Mouse (Mus musculus) liver, embryonic 12.5 days (tissue): ENCODE results near the gene Fsd1. TPM values are rescaled to one million over a fixed set of nuclear protein-coding genes. Genes with fewer than 3 reads are reported as not detected.

Experiments
- ATAC-seq: fragments of 200-750 bp; cut with Nextera tagmentation; 2 replicates; pipeline ENCODE4 v1.8.0; 2017; ENCODE audit warnings: moderate number of reproducible peaks, mild to moderate bottlenecking, moderate library complexity
- H3K27ac ChIP-seq: fragments of 300-500 bp; sonication (generic); 2 replicates; pipeline ENCODE4 v1.5.1; 2016; ENCODE audit warnings: mild to moderate bottlenecking
- H3K27me3 ChIP-seq: fragments of 300-500 bp; sonication (generic); replicated peaks from 2 replicates; pipeline ENCODE4 v1.6.1; 2016; ENCODE audit warnings: mild to moderate bottlenecking, moderate library complexity
- H3K36me3 ChIP-seq: fragments of 300-500 bp; sonication (generic); 2 replicates; pipeline ENCODE4 v1.6.1; 2016; ENCODE audit warnings: mild to moderate bottlenecking, moderate library complexity
- H3K4me1 ChIP-seq: fragments of 300-500 bp; sonication (generic); 2 replicates; pipeline ENCODE4 v1.6.1; 2016
- H3K4me2 ChIP-seq: fragments of 300-500 bp; sonication (generic); 2 replicates; pipeline ENCODE4 v1.6.1; 2016; ENCODE audit warnings: mild to moderate bottlenecking, moderate library complexity
- H3K4me3 ChIP-seq: fragments of 300-500 bp; sonication (generic); 2 replicates; pipeline ENCODE4 v1.5.1; 2016; ENCODE audit warnings: mild to moderate bottlenecking, moderate library complexity
- H3K9ac ChIP-seq: fragments of 300-500 bp; sonication (generic); 2 replicates; pipeline ENCODE4 v1.6.1; 2016; ENCODE audit warnings: mild to moderate bottlenecking, moderate library complexity
- H3K9me3 ChIP-seq: fragments of 300-500 bp; sonication (generic); replicated peaks from 2 replicates; pipeline ENCODE4 v1.6.1; 2016; ENCODE audit warnings: mild to moderate bottlenecking, moderate library complexity
- WGBS: fragments of 180-500 bp; shearing (Covaris S2); methylation state at CpG from one replicate; pipeline ENCODE4 v1.1.7; 2016; ENCODE audit not compliant: insufficient replicate concordance; 5-methylcytosine and 5-hydroxymethylcytosine counted together
- polyA plus RNA-seq: library from polyadenylated mRNA; unstranded; fragments of >200 nt; fragmentation: Nextera tagmentation; extraction: Ambion mirVana; gene quantifications from 2 replicates; pipeline ENCODE4 v1.2.1, GENCODE M21; 2016

Fsd1 gene
- polyA plus RNA-seq, 1 experiment from 2014 or later: 2.3 TPM

DNA sequence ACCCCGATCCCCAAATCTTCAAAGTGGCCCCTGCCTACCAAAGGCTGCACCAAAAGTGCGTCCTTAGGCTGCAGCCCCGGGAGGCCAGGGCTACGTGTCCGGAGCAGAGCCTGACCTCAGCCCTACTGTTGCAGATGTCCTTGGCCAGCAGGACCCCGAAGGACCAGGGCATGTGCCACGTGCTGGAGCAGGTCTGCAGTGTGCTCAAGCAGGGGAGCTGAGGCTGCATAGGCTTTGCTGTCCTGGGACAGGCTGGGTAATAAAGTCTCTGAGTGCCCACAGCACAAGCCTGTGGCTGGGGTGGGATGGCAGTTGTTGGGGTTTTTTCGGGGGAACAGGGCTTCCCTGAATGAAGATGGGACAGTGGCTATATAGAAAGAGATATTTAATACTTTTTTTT lies 30.1 kb downstream of the Fsd1 start:
- no peak overlapping the region for H3K9ac ChIP-seq
- no peak overlapping the region for H3K27ac ChIP-seq
- no peaks in the 10 kb centered on the region for H3K27me3 ChIP-seq
- no peak overlapping the region for H3K4me2 ChIP-seq
- H3K4me1 ChIP-seq: 0 out of 2 replicates have a peak, but pooled peaks cover 1% of the 10 kb centered on the region
- 84% methylated on average over 8 of the region's 8 CpGs for WGBS
- no peak for ATAC-seq
- no peak overlapping the region for H3K4me3 ChIP-seq
- no peaks in the 10 kb centered on the region for H3K9me3 ChIP-seq
- H3K36me3 ChIP-seq: peaks cover 84% of the 10 kb centered on the region

DNA sequence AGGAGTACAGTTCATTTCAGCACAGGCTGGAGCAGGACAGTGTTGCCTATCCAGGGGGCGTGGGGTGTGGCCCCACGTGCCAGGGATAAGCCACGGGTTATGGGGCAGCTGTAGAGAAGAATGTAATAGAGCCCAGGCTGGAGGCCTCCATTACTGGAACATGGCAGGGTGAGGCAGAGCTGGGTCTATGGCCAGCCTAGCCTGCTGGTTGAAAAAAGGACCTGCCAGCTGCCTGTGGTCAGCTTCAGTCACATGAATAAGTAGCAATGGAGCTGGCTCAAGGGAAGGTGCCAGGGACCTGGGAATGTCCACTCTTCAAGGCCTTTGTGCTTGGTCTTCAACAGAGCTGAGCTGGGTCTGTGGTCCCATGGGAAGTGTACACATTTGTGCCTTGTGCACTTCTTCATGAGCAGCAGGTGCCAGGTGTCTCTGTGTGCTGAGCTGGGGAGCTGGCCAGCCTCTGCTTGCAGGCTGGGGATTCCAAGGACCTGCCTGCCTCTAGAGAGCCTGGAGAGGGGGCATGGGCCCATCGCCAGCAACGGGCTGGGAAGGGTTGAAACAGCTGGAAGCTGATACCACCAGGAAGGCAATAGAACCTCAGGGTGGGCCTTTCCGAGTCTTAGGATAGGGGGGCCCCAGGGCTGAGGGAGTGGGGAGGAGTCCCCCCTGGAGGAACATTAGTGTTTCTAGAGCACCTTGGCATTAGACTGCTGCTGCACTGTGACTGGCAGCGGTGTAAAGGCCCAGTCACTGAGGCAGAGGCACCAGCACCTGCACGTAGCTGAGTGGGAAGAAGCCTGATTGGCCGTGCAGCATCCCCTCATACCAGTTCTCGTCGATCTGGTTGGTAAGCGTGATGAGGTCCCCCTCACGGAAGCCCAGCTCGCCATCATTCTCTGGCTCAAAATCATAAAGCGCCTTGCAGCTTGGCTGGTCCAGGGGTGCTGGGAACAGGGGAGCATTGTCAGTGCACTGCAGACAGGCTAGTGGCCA lies 30.8 kb downstream of the Fsd1 start:
- Histone ChIP-seq H3K4me3 (no peak overlapping the region), H3K4me1 (peaks cover 8% of the 10 kb centered on the region), H3K4me2 (no peak overlapping the region), H3K36me3 (peaks cover 77% of the 10 kb centered on the region), H3K27me3 (no peaks in the 10 kb centered on the region), H3K9ac (no peak overlapping the region), H3K27ac (no peak overlapping the region), H3K9me3 (no peaks in the 10 kb centered on the region)
- ATAC-seq: no peak
- WGBS: 85% methylated on average over 15 of the region's 15 CpGs

DNA sequence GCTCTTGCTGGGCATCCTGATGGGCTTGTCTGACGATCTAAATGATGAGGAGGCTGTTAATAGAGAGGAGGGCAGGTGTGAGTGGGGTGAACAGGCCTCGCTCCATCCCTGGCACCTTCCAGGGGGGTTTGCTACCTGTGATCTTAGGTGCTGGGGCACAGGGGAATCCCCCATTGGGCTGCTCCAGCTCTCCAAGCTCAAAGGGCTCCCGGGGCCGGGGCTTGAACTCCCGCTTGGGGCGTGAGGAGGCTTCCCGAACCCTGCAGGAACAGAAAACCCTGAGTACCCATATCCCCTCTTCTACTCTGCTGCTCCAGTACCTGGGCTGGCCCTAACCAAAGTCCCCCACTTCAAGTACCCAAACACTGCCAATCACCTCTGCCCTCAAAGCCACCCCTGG lies 31.5 kb downstream of the Fsd1 start:
- Histone ChIP-seq H3K27me3 (no peaks in the 10 kb centered on the region), H3K27ac (no peak overlapping the region), H3K4me2 (no peak overlapping the region), H3K9ac (no peak overlapping the region), H3K36me3 (peaks cover 79% of the 10 kb centered on the region), H3K4me1 (peaks cover 16% of the 10 kb centered on the region), H3K4me3 (no peak overlapping the region), H3K9me3 (no peaks in the 10 kb centered on the region)
- ATAC-seq: no peak
- 86% methylated on average over 7 of the region's 7 CpGs for WGBS

DNA sequence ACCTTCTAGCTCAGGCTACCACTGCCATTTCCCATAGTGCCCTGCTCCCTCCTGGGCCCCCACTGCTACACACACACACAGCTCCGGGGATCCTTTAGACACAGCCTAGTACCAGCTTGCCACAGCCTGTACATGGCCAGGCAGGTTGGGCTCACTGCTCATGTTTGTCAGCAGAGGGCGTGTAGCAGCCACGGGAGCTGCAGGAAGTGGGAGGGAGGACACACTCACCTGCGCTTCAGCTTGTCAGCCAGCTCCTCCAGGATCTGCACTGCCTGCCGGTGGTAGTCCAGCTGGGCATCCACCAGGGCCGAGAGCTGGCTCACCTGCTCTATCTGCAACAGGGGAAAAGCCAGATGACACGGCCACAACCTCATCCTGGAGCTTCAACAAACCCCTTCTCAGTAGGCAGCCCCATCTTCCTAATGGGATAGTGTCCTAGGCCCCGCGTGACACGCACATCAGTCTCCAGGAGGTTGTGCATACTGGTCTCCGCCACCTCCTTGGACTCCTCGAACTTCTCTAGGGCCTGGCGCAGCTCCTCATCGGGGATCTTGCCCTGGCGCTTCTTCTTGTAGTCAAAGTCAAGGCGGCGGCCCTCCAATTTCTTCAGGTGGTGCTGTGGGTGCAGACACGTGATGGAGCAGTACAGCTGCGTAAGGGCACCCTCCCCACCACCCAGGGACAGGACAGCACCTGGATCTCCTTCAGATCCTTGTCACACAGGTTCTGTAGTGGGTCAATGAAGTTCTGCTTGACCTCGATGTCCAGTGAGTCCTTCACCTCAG lies 32.2 kb downstream of the Fsd1 start:
- Histone ChIP-seq H3K4me3 (no peak overlapping the region), H3K9me3 (no peaks in the 10 kb centered on the region), H3K27ac (no peak overlapping the region), H3K4me2 (no peak overlapping the region), H3K36me3 (peaks cover 78% of the 10 kb centered on the region), H3K27me3 (no peaks in the 10 kb centered on the region), H3K9ac (no peak overlapping the region), H3K4me1 (peaks cover 21% of the 10 kb centered on the region)
- ATAC-seq: 0 out of 2 replicates have a peak, but pooled peaks have one; percentile 15
- 75% methylated on average over 20 of the region's 20 CpGs for WGBS

DNA sequence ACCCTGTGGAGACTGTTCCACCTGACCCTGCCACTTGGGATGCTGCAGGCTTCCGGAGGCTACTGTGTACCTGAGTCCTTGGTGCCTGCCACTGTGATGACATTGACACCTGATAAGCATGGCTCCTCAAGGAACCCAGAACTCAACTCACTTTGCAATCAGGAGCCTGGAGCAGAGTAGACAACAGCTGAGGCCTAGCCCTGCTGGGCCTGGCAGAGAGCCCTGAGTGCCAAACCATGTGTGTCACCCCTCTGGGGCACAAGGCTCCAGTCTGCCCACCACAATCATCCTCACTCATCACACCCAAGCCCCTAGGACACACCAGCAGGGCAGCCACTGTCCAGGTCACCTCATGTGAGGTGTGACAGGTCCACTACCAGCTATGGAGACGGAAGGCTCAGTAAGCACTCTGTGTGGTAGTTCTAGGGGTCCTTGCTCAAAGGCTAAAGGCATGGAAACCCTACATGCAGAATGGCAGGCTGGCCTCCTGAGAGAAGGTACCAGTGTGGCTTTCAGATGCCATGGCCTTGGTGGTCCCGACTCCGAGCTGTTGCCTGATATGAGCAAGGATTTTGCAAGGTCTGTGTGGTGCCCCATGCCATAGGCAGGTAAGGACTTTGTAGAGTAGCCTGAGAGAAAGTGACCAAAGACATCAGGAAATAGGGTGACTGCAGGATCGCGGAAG lies 34.2 kb downstream of the Fsd1 start:
- Histone ChIP-seq H3K36me3 (peaks cover 73% of the 10 kb centered on the region), H3K27ac (no peak overlapping the region), H3K9ac (no peak overlapping the region), H3K9me3 (no peaks in the 10 kb centered on the region), H3K4me3 (no peak overlapping the region), H3K4me1 (peaks cover 42% of the 10 kb centered on the region), H3K27me3 (no peaks in the 10 kb centered on the region), H3K4me2 (no peak overlapping the region)
- 86% methylated on average over 6 of the region's 6 CpGs for WGBS
- no peak for ATAC-seq

DNA sequence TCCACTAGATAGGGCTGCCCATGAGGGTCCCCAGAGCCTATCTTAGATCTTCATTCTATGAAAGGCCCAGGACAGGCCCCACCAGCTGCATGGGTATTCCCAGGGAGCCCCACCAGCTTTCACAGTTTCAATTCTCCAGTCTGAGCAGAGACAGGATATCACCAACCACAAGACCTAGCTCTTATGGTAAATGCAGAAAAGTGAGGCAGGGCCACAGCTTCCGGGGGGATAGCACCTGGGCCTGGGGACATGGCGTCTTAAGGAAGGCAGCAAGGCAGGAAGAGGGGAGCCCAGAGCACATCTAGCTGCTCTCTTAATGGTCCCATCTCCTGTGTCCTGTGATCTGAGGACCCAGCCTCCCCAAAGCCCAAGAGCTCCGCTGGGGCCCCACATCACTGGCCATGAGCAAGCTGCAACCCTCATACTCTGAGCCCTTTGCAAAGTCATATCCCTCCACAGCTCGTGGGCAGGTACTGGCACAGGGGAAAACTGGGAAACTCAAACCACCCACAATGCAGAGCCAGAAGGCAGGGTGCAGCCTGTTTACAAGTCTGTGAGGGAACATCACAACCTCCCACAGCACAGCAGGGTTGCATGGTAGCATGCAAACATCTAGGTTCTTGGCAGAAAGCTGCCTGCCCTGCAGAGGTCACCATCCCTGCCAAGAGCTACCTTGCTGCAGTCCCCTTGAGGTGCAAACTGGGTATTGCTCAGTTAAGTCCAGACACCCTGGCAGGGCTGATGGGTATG lies 35.0 kb downstream of the Fsd1 start:
- Histone ChIP-seq H3K36me3 (peaks cover 72% of the 10 kb centered on the region), H3K4me2 (no peak overlapping the region), H3K4me1 (peaks cover 49% of the 10 kb centered on the region), H3K4me3 (no peak overlapping the region), H3K9me3 (no peaks in the 10 kb centered on the region), H3K9ac (no peak overlapping the region), H3K27me3 (no peaks in the 10 kb centered on the region), H3K27ac (no peak overlapping the region)
- WGBS: 64% methylated on average over 4 of the region's 4 CpGs
- no peak for ATAC-seq

DNA sequence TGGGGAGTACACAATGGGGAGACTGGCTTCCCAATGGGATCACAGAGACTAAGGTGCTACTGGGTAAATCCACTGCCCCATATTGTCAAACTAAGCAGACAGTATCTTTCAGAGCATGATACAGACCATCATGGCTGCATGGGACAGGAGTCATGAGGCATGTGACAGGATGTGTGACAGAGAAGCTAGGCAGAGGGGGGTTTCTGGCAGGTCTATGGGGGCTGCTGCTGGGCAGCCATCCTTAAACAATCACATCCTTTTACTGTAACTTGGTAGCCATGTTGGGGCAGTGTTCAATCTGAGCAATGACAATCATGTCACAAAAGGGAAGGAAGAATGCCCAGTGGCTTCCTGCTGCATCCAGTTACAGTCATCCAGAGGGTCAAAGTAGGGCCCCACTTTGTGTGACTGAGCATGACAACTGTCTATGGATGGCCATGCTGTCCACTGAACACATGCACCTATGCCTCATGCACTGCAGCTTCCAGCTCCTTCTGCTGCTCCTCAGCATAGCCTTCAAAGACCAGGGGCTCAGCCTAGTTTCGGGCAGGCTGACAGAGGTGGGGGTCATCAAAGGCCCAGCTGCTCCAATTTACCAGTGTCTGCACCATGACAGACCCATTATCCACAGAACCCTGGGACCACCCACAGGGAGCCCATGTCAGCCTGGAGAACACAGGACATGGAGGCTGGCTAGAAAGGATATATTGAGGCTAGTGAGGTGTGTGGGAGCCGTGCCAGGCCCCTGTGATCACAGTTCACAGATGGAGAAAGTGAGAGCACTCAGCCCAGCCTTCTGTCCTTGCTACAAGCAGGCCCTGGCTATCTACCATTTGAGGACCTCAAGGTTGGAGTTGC lies 36.1 kb downstream of the Fsd1 start:
- Histone ChIP-seq H3K9me3 (no peaks in the 10 kb centered on the region), H3K36me3 (peaks cover 70% of the 10 kb centered on the region), H3K27ac (no peak overlapping the region), H3K27me3 (no peaks in the 10 kb centered on the region), H3K4me2 (no peak overlapping the region), H3K9ac (no peak overlapping the region), H3K4me3 (no peak overlapping the region), H3K4me1 (peaks cover 59% of the 10 kb centered on the region)
- ATAC-seq: no peak
- WGBS: 80% methylated on average over 2 of the region's 2 CpGs

DNA sequence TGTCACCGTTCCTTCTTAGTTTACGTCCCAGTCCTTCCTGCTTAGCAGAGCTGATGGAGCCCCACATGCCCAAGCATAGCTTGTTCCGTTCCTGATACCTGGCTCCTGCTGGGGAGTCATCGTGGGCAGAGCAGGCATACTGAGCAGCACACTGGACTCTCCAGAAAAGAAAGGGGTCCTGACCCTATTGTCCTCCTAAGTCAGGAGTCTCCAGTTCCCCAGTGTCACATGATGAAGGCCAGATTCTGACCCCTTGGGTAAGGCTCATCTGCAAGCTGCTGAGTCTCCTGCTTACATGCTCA lies 36.6 kb downstream of the Fsd1 start:
- 79% methylated on average over 4 of the region's 4 CpGs for WGBS
- no peak for ATAC-seq
- no peak overlapping the region for H3K9ac ChIP-seq
- no peaks in the 10 kb centered on the region for H3K27me3 ChIP-seq
- peaks cover 65% of the 10 kb centered on the region for H3K4me1 ChIP-seq
- H3K27ac ChIP-seq: no peak overlapping the region
- no peak overlapping the region for H3K4me3 ChIP-seq
- no peaks in the 10 kb centered on the region for H3K9me3 ChIP-seq
- no peak overlapping the region for H3K4me2 ChIP-seq
- H3K36me3 ChIP-seq: peaks cover 70% of the 10 kb centered on the region

DNA sequence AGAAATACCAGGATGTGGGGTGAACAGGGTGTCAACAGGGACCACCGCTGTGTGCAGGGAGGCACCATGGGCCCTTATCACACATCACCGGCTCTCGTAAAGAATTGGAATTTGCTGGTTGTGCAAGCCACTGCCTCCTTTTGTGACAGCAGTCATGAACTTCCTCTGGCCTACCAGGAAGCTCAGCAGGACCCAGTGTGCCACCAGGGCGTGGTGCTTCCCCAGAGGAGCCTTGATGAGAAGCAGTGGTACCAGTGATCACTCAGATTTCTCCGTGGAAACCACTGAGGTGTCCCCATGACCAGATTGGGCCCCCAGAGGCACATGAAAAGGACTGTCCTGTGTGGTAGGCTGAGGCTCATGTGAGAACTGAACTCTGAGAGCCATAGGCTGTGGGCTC lies 37.1 kb downstream of the Fsd1 start:
- ATAC-seq: 0 out of 2 replicates have a peak, but pooled peaks have one; percentile 5
- no peak overlapping the region for H3K4me2 ChIP-seq
- peaks cover 70% of the 10 kb centered on the region for H3K36me3 ChIP-seq
- no peak overlapping the region for H3K27ac ChIP-seq
- H3K9me3 ChIP-seq: no peaks in the 10 kb centered on the region
- H3K4me1 ChIP-seq: peaks cover 66% of the 10 kb centered on the region
- WGBS: 44% methylated on average over 5 of the region's 5 CpGs
- H3K4me3 ChIP-seq: no peak overlapping the region
- H3K27me3 ChIP-seq: no peaks in the 10 kb centered on the region
- H3K9ac ChIP-seq: no peak overlapping the region

DNA sequence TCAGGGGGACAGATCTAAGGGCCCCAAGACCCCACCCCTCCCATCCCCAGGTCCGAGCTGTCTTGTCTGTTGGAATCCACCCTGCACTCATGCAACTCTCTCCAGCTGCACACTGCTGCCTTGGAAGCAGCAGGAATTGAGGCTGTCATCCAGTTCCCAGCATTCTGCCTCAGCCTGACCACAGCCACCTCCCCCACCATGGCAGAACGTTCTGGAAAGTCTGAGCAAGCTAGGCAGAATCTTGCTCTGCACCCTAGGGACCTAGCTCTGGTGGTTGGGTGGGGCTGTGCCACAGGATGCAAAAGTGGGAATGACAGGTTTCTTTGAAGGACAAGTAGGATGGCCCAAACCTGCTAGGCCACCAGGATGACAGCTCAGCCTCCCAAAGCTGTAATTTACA lies 38.2 kb downstream of the Fsd1 start:
- Histone ChIP-seq H3K36me3 (peaks cover 70% of the 10 kb centered on the region), H3K27me3 (no peaks in the 10 kb centered on the region), H3K4me3 (no peak overlapping the region), H3K4me2 (no peak overlapping the region), H3K9me3 (no peaks in the 10 kb centered on the region), H3K27ac (0 out of 2 replicates have a peak overlapping the region, but pooled peaks have one; percentile 37), H3K4me1 (peaks cover 68% of the 10 kb centered on the region), H3K9ac (no peak overlapping the region)
- no peak for ATAC-seq
- WGBS: 55% methylated on average over 2 of the region's 2 CpGs

DNA sequence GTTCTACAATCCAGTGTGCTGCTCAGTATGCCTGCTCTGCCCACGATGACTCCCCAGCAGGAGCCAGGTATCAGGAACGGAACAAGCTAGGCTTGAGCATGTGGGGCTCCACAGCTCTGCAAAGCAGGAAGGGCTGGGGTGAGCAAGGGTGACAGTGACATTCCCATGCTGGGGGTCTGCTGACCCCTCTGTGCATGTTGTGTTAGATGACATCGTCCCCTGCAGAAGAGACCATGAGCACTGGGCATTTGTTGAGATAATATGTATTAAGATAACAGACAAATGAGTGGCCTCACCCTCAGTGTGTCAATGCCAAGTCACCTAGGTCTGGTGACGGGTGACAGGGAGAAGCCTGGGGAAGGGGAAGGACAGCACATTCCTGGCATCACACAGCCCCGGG lies 38.6 kb downstream of the Fsd1 start:
- Histone ChIP-seq H3K27ac (no peak overlapping the region), H3K4me1 (peaks cover 73% of the 10 kb centered on the region), H3K9me3 (no peaks in the 10 kb centered on the region), H3K4me3 (no peak overlapping the region), H3K9ac (no peak overlapping the region), H3K27me3 (no peaks in the 10 kb centered on the region), H3K36me3 (peaks cover 70% of the 10 kb centered on the region), H3K4me2 (no peak overlapping the region)
- 69% methylated on average over 5 of the region's 5 CpGs for WGBS
- ATAC-seq: no peak
